8 mouse cellular contexts compared by ENCODE assay signal in genomic region chr10:63153563-63153962, GRCm38 (mm10). TPM values are rescaled to one million over a fixed set of nuclear protein-coding genes. Genes with fewer than 3 reads are reported as not detected.
DNase-seq lines count a peak whose midpoint lies in the region; ATAC-seq and TF ChIP-seq lines count a peak whose summit lies in the region.
"Had no signal": no experiment of that assay in that cellular context is flagged by ENCODE, and none has a peak within 500 bp of the region (broad histone marks: within the 10 kb centered on the region; RNA-seq: fewer than 3 reads in every experiment).

No protein-coding gene starts in this region.

- TF ChIP-seq POLR2A in brain, embryonic 14.5 days (IDR thresholded peaks at IDR 0.05; ENCODE audit: borderline replicate concordance, extremely low read depth, insufficient read depth, insufficient read length, poor library complexity, severe bottlenecking) = no peak

- 0 out of 2 replicates have a peak, but pooled peaks have one; percentile 63 for ATAC-seq in erythroid progenitor cell, adult 5-6 weeks (replicated peaks; ENCODE audit: low FRiP score, poor library complexity, severe bottlenecking)

- TF ChIP-seq CTCF in brain, embryonic 14.5 days (IDR thresholded peaks at IDR 0.05; ENCODE audit: borderline replicate concordance, extremely low read depth, insufficient read depth, insufficient read length) = peak; percentile 52; the same call in 1 of the 2 replicates

- DNase-seq in 416B (ENCODE audit: low read depth) = peak; percentile 76
- peak; percentile 85 for DNase-seq in CD4-positive, CD25-positive, alpha-beta regulatory T cell, adult 2 months (ENCODE audit: low read depth, low spot score)
- DNase-seq in brain, embryonic 14.5 days (ENCODE audit: low read depth) = peak; percentile 69
- DNase-seq in kidney, postnatal 4 days = peak; percentile 84 to 86
- peak; percentile 84 for DNase-seq in lung, postnatal 10 days
- peak; percentile 43 to 54 for DNase-seq in right cerebral cortex, postnatal 36 days (ENCODE audit: low spot score in 2 of 2)

RNA-seq across cellular contexts. Expression of gene Mypn, which starts 50.2 kb away (rescaled TPM):
- polyA plus RNA-seq in brain, embryonic 14.5 days (2012; rRNA removed) = 0.20 and 0.34 TPM in 2 replicates
- total RNA-seq in erythroid progenitor cell, adult 5-6 weeks (2015; ENCODE audit: low replicate concordance) = 1.1 TPM in 1 of 2 replicates, not detected in the other
- 1.1 TPM in 1 of 2 replicates, not detected in the other for total RNA-seq in erythroid progenitor cell, adult 5-6 weeks (2017; ENCODE audit: low replicate concordance)

RNA-seq across cellular contexts. Expression of gene Atoh7, which starts 54.1 kb away (rescaled TPM):
- 0.54 and 3.1 TPM in 2 replicates for polyA plus RNA-seq in brain, embryonic 14.5 days (2012; rRNA removed)
- total RNA-seq in erythroid progenitor cell, adult 5-6 weeks (2015; ENCODE audit: low replicate concordance) = not detected in 2 replicates
- not detected in 2 replicates for total RNA-seq in erythroid progenitor cell, adult 5-6 weeks (2017; ENCODE audit: low replicate concordance)
- polyA plus RNA-seq: small intestine, adult 2 months had no signal

Comparison
In these comparisons a context has a peak if more than half of its experiments do, and no peak if none do; other contexts are left out.
1. Peak in every context shown above with its lines: DNase-seq and ATAC-seq.